Mouse (Mus musculus): ENCODE data around the gene Fam129a. TPM values are rescaled to one million over a fixed set of nuclear protein-coding genes. Genes with fewer than 3 reads are reported as not detected.
A peak's percentile ranks its signal among the peaks of the same experiment; 100 is the strongest.
"Not testable (repeated sequence)": the region's sequence is repeated elsewhere in the genome, so short reads cannot be mapped to it uniquely, and the experiment has no call there.

The Fam129a gene
- total and polyA plus RNA-seq, 2 experiments from 2014 or later, result 1.2 to 1.4 TPM

DNA sequence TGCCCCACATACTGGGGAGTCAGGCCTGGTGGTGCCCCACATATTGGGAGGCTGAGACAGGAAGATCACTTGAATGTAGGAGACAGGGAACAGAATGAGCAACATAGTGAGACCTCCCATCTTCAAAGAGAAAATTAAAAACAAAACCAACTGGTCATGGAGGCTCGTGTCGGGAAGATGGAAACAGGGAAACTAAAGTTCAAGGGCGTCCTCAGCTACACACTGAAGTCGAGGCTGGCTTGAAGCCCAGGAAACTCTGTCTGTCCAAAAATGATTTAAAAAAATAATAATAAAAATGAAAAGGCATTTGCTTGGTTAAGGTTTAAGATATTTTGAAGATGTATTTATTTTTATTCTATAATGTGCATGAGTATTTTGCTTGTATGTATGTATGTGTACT, 152.8 kb downstream of the Fam129a start:
- DNase-seq (ENCODE audit: low spot score) (no peak), ATAC-seq (ENCODE audit: low FRiP score) (no peak)
- Histone ChIP-seq H3K4me1 (ENCODE audit: insufficient read depth, low read length) (no peaks in the 10 kb centered on the region), H3K4me3 (ENCODE audit: low read depth, low read length) (no peak overlapping the region), H3K4me2 (ENCODE audit: low read depth, low read length, poor library complexity, severe bottlenecking) (no peak overlapping the region), H3K9me3 (ENCODE audit: low read length) (no peaks in the 10 kb centered on the region), H3K27me3 (ENCODE audit: insufficient read depth, low read length) (no peaks in the 10 kb centered on the region), H3K36me3 (ENCODE audit: insufficient read depth, low read length) (no peaks in the 10 kb centered on the region), H3K9ac (replicated peaks; ENCODE audit: low read length, poor library complexity, severe bottlenecking) (no peak overlapping the region), H3K27ac (ENCODE audit: low read depth, low read length) (no peak overlapping the region)
- no peak for TF ChIP-seq CTCF (IDR thresholded peaks at IDR 0.05)
- 93% methylated on average over 4 of the region's 4 CpGs for WGBS

DNA sequence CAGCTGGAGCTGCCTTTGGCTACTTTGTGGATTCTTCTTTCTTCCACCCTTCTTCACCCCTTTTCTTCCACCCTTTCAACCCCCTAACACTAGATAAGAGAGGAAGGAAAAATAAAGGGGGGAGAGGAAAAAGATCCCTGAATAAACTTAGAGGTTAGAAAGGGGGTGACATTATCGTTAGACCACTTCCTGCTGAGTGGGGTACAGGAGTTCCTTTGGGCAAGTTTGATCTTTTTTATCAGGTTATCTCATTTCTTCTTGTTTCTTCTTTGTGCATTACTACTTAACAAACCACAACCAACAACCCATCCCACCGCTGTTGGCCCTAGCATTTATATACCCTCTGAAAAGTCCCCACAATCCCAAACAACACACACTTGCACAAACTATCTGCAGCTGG, 154.6 kb downstream of the Fam129a start:
- 85% methylated on average over 2 of the region's 2 CpGs for WGBS
- Histone ChIP-seq H3K4me2 (ENCODE audit: low read depth, low read length, poor library complexity, severe bottlenecking) (no peak overlapping the region), H3K27me3 (ENCODE audit: insufficient read depth, low read length) (no peaks in the 10 kb centered on the region), H3K36me3 (ENCODE audit: insufficient read depth, low read length) (no peaks in the 10 kb centered on the region), H3K4me1 (ENCODE audit: insufficient read depth, low read length) (no peaks in the 10 kb centered on the region), H3K9me3 (ENCODE audit: low read length) (no peaks in the 10 kb centered on the region), H3K27ac (ENCODE audit: low read depth, low read length) (no peak overlapping the region), H3K4me3 (ENCODE audit: low read depth, low read length) (no peak overlapping the region), H3K9ac (replicated peaks; ENCODE audit: low read length, poor library complexity, severe bottlenecking) (no peak overlapping the region)
- TF ChIP-seq CTCF (IDR thresholded peaks at IDR 0.05), result no peak
- no peak for DNase-seq (ENCODE audit: low spot score)
- no peak for ATAC-seq (ENCODE audit: low FRiP score)

DNA sequence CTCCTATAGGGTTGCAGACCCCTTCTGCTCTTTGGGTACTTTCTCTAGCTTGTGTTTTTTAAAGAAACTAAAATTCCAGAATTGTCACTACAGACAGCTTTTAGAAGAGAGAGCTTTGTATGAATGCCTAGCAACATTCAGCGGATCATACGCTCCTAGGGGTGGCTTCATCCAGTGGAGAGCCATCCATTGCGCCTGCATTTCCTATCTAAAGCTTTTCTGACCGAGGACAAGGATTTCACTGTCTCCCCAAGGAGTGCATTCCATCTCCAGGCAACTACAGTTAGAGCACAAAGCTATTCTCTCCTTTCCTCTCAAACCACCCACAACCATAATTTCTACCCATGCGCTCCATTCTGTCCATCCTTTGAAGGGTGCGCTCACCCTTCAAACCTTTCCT, 155.4 kb downstream of the Fam129a start:
- Histone ChIP-seq H3K9ac (replicated peaks; ENCODE audit: low read length, poor library complexity, severe bottlenecking) (no peak overlapping the region), H3K27ac (ENCODE audit: low read depth, low read length) (no peak overlapping the region), H3K4me1 (ENCODE audit: insufficient read depth, low read length) (no peaks in the 10 kb centered on the region), H3K27me3 (ENCODE audit: insufficient read depth, low read length) (no peaks in the 10 kb centered on the region), H3K4me3 (ENCODE audit: low read depth, low read length) (no peak overlapping the region), H3K36me3 (ENCODE audit: insufficient read depth, low read length) (no peaks in the 10 kb centered on the region), H3K9me3 (ENCODE audit: low read length) (no peaks in the 10 kb centered on the region), H3K4me2 (ENCODE audit: low read depth, low read length, poor library complexity, severe bottlenecking) (no peak overlapping the region)
- no peak for TF ChIP-seq CTCF (IDR thresholded peaks at IDR 0.05)
- DNase-seq (ENCODE audit: low spot score), result peak; percentile 35
- no peak for ATAC-seq (ENCODE audit: low FRiP score)
- 75% methylated on average over 6 of the region's 6 CpGs for WGBS

DNA sequence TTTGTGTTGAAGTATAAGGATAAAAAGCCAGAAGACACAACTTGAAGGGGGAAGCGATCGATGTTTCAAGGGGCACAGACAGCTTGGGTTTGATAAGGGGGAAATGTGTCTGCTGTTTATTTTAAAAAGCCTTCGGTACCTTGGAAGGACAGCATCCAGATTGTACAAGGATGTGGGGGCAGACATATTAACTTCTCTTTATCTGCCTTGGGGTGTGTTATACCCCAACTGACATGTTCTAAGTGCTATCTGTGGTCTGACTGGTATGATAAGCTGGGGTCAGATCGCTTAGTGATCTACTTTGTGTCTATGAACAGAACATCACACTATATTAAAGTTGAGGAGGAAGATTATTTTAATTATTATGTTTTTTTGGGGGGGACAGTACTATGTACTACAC, 157.2 kb downstream of the Fam129a start:
- Histone ChIP-seq H3K27ac (ENCODE audit: low read depth, low read length) (no peak overlapping the region), H3K27me3 (ENCODE audit: insufficient read depth, low read length) (no peaks in the 10 kb centered on the region), H3K4me3 (ENCODE audit: low read depth, low read length) (no peak overlapping the region), H3K4me1 (ENCODE audit: insufficient read depth, low read length) (no peaks in the 10 kb centered on the region), H3K9ac (replicated peaks; ENCODE audit: low read length, poor library complexity, severe bottlenecking) (no peak overlapping the region), H3K36me3 (ENCODE audit: insufficient read depth, low read length) (no peaks in the 10 kb centered on the region), H3K4me2 (ENCODE audit: low read depth, low read length, poor library complexity, severe bottlenecking) (no peak overlapping the region), H3K9me3 (ENCODE audit: low read length) (no peaks in the 10 kb centered on the region)
- DNase-seq (ENCODE audit: low spot score) (no peak), ATAC-seq (ENCODE audit: low FRiP score) (no peak)
- WGBS, result 92% methylated on average over 4 of the region's 4 CpGs
- TF ChIP-seq CTCF (IDR thresholded peaks at IDR 0.05), result no peak

DNA sequence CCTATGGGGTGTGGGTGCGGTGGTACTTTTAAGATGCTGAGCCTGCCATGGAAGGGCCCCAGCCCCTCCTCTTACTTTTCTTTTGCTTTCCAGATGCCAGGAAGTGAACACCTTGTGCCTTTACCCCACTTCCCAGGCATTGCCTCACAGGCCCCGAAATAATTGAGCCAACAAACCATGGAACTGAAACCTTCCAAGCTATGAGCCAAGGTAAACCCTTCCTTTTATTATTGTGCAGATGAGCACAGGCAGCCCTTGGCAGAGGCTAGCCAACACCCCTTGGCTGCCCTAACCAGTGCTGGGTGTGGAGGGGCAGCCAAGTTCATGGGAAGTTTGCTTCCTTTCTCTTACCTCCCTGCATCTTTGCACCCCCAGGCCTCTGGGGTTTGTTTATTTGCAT, 166.2 kb downstream of the Fam129a start:
- no peak overlapping the region for H3K27ac ChIP-seq (ENCODE audit: low read depth, low read length)
- no peaks in the 10 kb centered on the region for H3K27me3 ChIP-seq (ENCODE audit: insufficient read depth, low read length)
- no peak overlapping the region for H3K9ac ChIP-seq (replicated peaks; ENCODE audit: low read length, poor library complexity, severe bottlenecking)
- ATAC-seq (ENCODE audit: low FRiP score), result no peak
- H3K4me3 ChIP-seq (ENCODE audit: low read depth, low read length), result no peak overlapping the region
- H3K9me3 ChIP-seq (ENCODE audit: low read length), result no peaks in the 10 kb centered on the region
- no peak for TF ChIP-seq CTCF (IDR thresholded peaks at IDR 0.05)
- no peaks in the 10 kb centered on the region for H3K4me1 ChIP-seq (ENCODE audit: insufficient read depth, low read length)
- DNase-seq (ENCODE audit: low spot score), result no peak
- WGBS, result 83% methylated on average over 2 of the region's 2 CpGs
- H3K36me3 ChIP-seq (ENCODE audit: insufficient read depth, low read length), result no peaks in the 10 kb centered on the region
- H3K4me2 ChIP-seq (ENCODE audit: low read depth, low read length, poor library complexity, severe bottlenecking), result no peak overlapping the region

DNA sequence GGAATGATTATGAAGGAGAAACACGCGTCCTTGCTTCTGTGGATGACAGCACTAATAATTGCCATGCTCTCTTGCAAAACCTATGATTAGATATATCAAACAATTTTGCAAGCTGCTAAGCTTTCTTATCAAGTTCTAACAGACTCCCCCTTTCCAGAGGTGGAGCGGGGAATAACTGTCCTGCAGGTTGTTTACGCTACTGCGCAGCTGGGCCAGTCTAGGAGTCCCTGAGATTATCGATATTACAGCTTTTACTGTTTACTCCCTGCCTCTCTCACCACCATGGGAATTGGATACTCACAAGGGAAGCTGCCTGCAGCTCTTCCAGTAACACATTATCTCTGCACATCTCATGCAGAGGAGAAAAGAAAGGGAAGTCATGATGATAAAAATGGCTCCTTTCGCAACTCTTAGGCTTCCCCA, 170.2 kb downstream of the Fam129a start:
- H3K4me3 ChIP-seq (ENCODE audit: low read depth, low read length), result no peak overlapping the region
- no peak for ATAC-seq (ENCODE audit: low FRiP score)

DNA sequence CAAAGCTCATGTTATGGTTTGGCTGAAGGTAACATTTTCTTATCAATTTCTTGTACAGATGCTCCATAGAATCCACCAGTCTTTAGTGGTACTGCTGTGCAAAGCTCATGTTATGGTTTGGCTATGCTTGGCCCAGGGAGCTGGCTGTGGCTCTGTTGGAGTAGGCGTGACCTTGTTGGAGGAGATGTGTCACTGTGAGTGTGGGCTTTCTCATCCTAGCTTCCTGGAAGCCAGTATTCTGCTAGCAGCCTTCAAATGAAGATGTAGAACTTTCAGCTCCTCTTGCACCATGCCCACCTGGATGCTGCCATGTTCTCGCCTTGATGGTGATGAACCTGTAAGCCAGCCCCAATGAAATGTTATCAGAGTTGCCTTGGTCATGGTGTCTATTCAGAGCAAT, 178.9 kb downstream of the Fam129a start:
- H3K27me3 ChIP-seq (ENCODE audit: insufficient read depth, low read length); H3K4me1 ChIP-seq (ENCODE audit: insufficient read depth, low read length); H3K36me3 ChIP-seq (ENCODE audit: insufficient read depth, low read length); H3K9me3 ChIP-seq (ENCODE audit: low read length); H3K27ac ChIP-seq (ENCODE audit: low read depth, low read length); H3K9ac ChIP-seq (replicated peaks; ENCODE audit: low read length, poor library complexity, severe bottlenecking); ATAC-seq (ENCODE audit: low FRiP score); H3K4me2 ChIP-seq (ENCODE audit: low read depth, low read length, poor library complexity, severe bottlenecking); H3K4me3 ChIP-seq (ENCODE audit: low read depth, low read length); DNase-seq (ENCODE audit: low spot score): not testable (repeated sequence)
- WGBS, result 95% methylated on average over 2 of the region's 2 CpGs

More for the DNA sequence above, 170.2 kb downstream of the Fam129a start:
- Histone ChIP-seq H3K9me3 (ENCODE audit: low read length) (no peaks in the 10 kb centered on the region), H3K4me1 (ENCODE audit: insufficient read depth, low read length) (no peaks in the 10 kb centered on the region), H3K36me3 (ENCODE audit: insufficient read depth, low read length) (no peaks in the 10 kb centered on the region), H3K9ac (replicated peaks; ENCODE audit: low read length, poor library complexity, severe bottlenecking) (no peak overlapping the region), H3K27ac (ENCODE audit: low read depth, low read length) (no peak overlapping the region), H3K27me3 (ENCODE audit: insufficient read depth, low read length) (no peaks in the 10 kb centered on the region), H3K4me2 (ENCODE audit: low read depth, low read length, poor library complexity, severe bottlenecking) (no peak overlapping the region)
- 81% methylated on average over 7 of the region's 7 CpGs for WGBS
- no peak for DNase-seq (ENCODE audit: low spot score)
- TF ChIP-seq CTCF (IDR thresholded peaks at IDR 0.05), result no peak

Measured in midbrain, postnatal 0 days (tissue).